Mouse (Mus musculus): ENCODE measurements around the gene Psme2.

Psme2 gene

GRCm38 (mm10) chr14:55590748-55591330 is at the start of gene Psme2:
Gene Psme2, minus strand, starts transcription at chr14:55591113.
- peak; percentile 83 to 91 for DNase-seq (ENCODE audit: low read depth in 1 of 2, low spot score in 2 of 2)

DNA sequence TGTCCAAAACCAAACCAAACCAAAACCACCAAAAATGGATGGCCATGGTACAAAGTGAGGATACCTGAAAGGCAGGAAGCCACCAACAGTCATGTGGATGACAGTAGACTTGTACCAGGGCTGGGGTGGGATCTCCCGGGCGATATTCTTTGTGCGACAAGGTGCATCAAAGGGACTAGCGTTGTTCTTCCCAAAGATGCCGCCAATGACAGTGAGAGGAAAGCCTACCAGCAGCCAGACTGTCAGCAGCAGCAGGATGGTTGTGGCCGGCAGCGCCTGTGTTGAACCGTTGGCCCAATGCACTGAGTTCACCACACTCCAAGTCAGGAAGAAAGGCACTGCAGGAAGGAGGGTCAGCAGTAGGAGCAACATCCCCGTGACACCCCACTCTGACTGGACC is 46.9 kb upstream of the Psme2 start, which contains the start of gene Gm49378:
Gene Gm49378, minus strand, starts transcription at position 101 of the 400 bp plus-strand sequence.
- no peak for DNase-seq (ENCODE audit: low read depth in 1 of 2, low spot score in 2 of 2)

GRCm38 (mm10) chr14:55635523-55636007 is 44.7 kb upstream of the Psme2 start, which contains the start of gene Ipo4:
Gene Ipo4, minus strand, starts transcription at chr14:55635957.
- DNase-seq (ENCODE audit: low read depth in 1 of 2, low spot score in 2 of 2) = peak; percentile 63 to 77

GRCm38 (mm10) chr14:55634874-55635522 is 44.1 kb upstream of the Psme2 start:
- DNase-seq (ENCODE audit: low read depth in 1 of 2, low spot score in 2 of 2) = no peak

DNA sequence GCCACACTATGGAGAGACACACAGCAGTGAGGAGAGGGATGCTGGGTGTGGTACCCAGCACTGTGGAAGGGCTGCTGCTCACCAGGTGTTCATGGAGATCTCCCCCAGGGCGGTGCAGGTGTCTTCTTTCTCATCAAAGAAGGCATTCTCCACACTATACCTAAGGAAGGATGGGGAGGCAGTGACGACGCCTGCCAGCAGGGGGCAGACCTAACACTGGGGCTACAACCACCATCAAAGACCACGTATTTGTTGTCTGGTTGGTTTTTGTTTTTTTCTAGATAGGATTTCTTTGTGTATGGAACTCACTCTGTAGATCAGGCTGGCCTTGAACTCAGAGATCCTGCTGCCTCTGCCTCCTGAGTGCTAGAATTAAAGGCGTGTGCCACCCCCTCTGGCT is 38.4 kb upstream of the Psme2 start:
- DNase-seq (ENCODE audit: low read depth in 1 of 2, low spot score in 2 of 2) = peak in 1 of 2 experiments; percentile 62

GRCm38 (mm10) chr14:55628077-55628827 is 37.3 kb upstream of the Psme2 start:
- DNase-seq (ENCODE audit: low read depth in 1 of 2, low spot score in 2 of 2) = no peak

GRCm38 (mm10) chr14:55618486-55619195 is 27.7 kb upstream of the Psme2 start:
- DNase-seq (ENCODE audit: low read depth in 1 of 2, low spot score in 2 of 2) = no peak

- no peak for DNase-seq (ENCODE audit: low read depth in 1 of 2, low spot score in 2 of 2)
Measured at GRCm38 (mm10) chr14:55617822-55618221, 26.9 kb upstream of the Psme2 start, which contains the start of gene Rec8. Gene Rec8, plus strand, starts transcription at chr14:55618037.

GRCm38 (mm10) chr14:55616844-55617243 is 25.9 kb upstream of the Psme2 start:
- DNase-seq (ENCODE audit: low read depth in 1 of 2, low spot score in 2 of 2) = no peak

- no peak for DNase-seq (ENCODE audit: low read depth in 1 of 2, low spot score in 2 of 2)
Measured at GRCm38 (mm10) chr14:55615876-55616275, 25.0 kb upstream of the Psme2 start.

GRCm38 (mm10) chr14:55614565-55615178 is 23.8 kb upstream of the Psme2 start:
- no peak for DNase-seq (ENCODE audit: low read depth in 1 of 2, low spot score in 2 of 2)

- DNase-seq (ENCODE audit: low read depth in 1 of 2, low spot score in 2 of 2) = no peak
Measured at GRCm38 (mm10) chr14:55613346-55613745, 22.4 kb upstream of the Psme2 start.

DNA sequence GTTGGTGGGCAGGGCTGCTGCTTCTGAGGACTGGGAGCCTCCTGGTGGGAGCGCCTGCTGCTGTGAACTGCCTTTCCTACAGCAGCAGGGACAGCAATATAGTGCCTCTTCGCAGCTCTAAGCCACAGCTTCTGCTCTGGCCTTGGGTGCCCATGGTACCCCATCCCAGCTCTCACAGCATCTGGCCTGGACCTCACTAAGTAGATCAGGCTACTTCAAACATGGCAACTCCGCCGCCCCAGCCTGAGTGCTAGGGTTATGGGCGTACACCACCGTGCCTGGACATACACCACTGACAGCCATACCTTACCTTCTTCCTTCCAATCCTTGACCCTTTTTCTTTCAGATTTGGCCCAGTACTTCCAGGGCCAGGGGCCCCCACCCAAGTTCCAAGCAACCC is 17.4 kb upstream of the Psme2 start:
- no peak for DNase-seq (ENCODE audit: low read depth in 1 of 2, low spot score in 2 of 2)

- DNase-seq (ENCODE audit: low read depth in 1 of 2, low spot score in 2 of 2) = no peak
Measured at GRCm38 (mm10) chr14:55605743-55606459, 15.0 kb upstream of the Psme2 start.

DNA sequence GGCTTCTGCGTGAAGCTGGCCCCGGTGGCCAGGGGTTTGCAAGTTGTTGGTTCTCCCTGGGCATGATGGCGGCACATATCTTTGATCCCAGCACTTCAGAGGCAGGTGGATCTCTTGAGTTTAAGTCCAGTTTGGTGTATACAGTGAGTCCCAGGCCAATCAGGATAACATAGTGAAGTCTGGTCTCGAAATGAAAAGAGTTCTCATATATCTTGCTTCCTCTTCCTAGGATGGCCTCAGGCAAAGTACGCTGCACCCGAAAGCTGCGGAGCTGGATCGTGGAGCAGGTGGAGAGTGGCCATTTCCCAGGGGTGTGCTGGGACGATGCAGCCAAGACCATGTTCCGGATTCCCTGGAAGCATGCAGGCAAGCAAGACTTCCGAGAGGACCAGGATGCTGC is 13.9 kb upstream of the Psme2 start:
- DNase-seq (ENCODE audit: low read depth in 1 of 2, low spot score in 2 of 2) = no peak

- peak; percentile 83 to 93 for DNase-seq (ENCODE audit: low read depth in 1 of 2, low spot score in 2 of 2)
Measured at GRCm38 (mm10) chr14:55603633-55604576, 13.0 kb upstream of the Psme2 start.

DNA sequence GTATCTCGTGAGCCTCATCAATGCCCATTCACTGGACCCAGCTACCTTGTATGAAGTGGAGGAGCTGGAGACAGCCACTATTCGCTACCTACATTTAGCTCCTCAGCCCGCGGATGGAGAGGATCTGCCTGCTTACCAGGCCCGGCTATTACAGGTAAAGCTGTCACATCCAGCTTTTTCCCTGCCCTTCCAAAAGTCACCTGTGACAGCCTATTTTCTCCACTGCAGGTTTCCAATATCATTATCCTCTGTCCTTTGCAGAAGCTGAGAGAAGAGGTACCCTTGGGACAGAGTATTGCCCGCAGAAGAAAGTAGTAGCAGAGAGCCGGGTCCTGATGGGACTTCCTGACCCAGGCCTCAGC is 12.3 kb upstream of the Psme2 start, which contains the start of gene Irf9:
Gene Irf9, plus strand, starts transcription at position 301 of the 362 bp plus-strand sequence.
- no peak for DNase-seq (ENCODE audit: low read depth in 1 of 2, low spot score in 2 of 2)

DNA sequence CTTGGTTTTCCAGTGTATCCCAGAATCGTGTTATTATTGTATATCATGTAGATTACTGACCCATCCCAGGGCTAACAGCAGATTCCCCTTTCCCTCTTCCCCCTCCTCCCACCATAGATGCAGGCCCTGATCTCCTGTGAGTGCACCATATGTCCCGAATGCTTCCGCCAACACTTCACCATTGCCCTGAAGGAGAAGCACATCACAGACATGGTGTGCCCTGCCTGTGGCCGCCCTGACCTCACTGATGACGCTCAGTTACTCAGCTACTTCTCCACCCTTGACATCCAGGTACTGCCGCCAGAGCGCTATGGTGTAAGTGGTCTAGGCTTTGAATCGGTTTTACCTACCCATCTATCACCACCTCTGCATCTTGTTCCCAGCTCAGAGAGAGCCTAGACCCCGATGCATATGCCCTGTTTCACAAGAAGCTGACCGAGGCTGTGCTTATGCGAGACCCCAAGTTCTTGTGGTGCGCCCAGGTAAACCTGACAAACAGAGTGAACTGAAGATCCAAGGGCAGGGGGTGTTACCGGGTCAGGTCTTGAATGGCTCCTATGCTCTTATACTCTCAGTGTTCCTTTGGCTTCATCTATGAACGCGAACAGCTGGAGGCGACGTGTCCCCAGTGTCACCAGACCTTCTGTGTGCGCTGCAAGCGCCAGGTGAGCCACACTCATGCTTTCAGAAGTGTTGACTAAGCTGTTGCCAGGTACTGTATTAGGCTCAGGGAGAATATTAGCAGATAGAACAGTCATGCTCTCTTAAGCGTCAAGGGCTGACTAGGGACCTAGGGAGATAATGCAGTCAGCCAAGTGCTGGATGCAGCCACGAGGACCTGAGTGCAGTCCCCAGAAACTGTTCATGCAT is 7.8 kb upstream of the Psme2 start:
- no peak for DNase-seq (ENCODE audit: low read depth in 1 of 2, low spot score in 2 of 2)
